In genomic region chr1:75558388-75559178, GRCm38 (mm10) we compare ENCODE assay signal across 10 mouse cellular contexts. TPM values are rescaled to one million over a fixed set of nuclear protein-coding genes. Genes with fewer than 3 reads are reported as not detected.
DNase-seq lines count a peak whose midpoint lies in the region; ATAC-seq and TF ChIP-seq lines count a peak whose summit lies in the region.
"Had no signal": no experiment of that assay in that cellular context is flagged by ENCODE, and none has a peak within 500 bp of the region (broad histone marks: within the 10 kb centered on the region; RNA-seq: fewer than 3 reads in every experiment).

No protein-coding gene starts in this region.

- H3K4me3 ChIP-seq in forebrain, embryonic 13.5 days, result no peak overlapping the region
- no peak overlapping the region for H3K4me3 ChIP-seq in forebrain, embryonic 15.5 days
- H3K4me3 ChIP-seq in layer of hippocampus, adult 2 months, result no peak overlapping the region
- H3K4me3 ChIP-seq in heart, embryonic 15.5 days, result no peak overlapping the region
- H3K4me3 ChIP-seq in myocyte, result no peak overlapping the region

- H3K36me3 ChIP-seq in forebrain, embryonic 13.5 days (ENCODE audit: poor library complexity, severe bottlenecking), result peaks cover 45% of the 10 kb centered on the region
- peaks cover 28% of the 10 kb centered on the region; the same call in 1 of the 2 replicates for H3K36me3 ChIP-seq in forebrain, embryonic 15.5 days
- H3K36me3 ChIP-seq in heart, embryonic 15.5 days, result peaks cover 39% of the 10 kb centered on the region
- H3K36me3 ChIP-seq in myocyte (ENCODE audit: control insufficient read depth, insufficient read depth), result no peaks in the 10 kb centered on the region

- TF ChIP-seq CTCF in layer of hippocampus, adult 2 months (conservative IDR thresholded peaks at IDR 0.05), result no peak

- WGBS in forebrain, embryonic 13.5 days, result 90% methylated on average over 18 of the region's 18 CpGs
- WGBS in forebrain, embryonic 15.5 days, result 92% methylated on average over 18 of the region's 18 CpGs
- WGBS in heart, embryonic 15.5 days, result 65% methylated on average over 18 of the region's 18 CpGs

- peaks cover 21% of the 10 kb centered on the region for H3K4me1 ChIP-seq in forebrain, embryonic 13.5 days
- H3K4me1 ChIP-seq in forebrain, embryonic 15.5 days, result peaks cover 26% of the 10 kb centered on the region
- H3K4me1 ChIP-seq in heart, embryonic 15.5 days (replicated peaks), result peaks cover 43% of the 10 kb centered on the region

- H3ac ChIP-seq in myocyte (ENCODE audit: control insufficient read depth, insufficient read length), result no peak overlapping the region

- no peaks in the 10 kb centered on the region; the same call in 1 of the 2 replicates for H3K9me3 ChIP-seq in forebrain, embryonic 13.5 days (replicated peaks)
- no peaks in the 10 kb centered on the region for H3K9me3 ChIP-seq in forebrain, embryonic 15.5 days
- no peaks in the 10 kb centered on the region for H3K9me3 ChIP-seq in heart, embryonic 15.5 days (replicated peaks)

- H3K4me2 ChIP-seq in forebrain, embryonic 13.5 days, result peak overlapping the region; percentile 46; the same call in 1 of the 2 replicates
- no peak overlapping the region; the same call in 1 of the 2 replicates for H3K4me2 ChIP-seq in forebrain, embryonic 15.5 days (replicated peaks)
- H3K4me2 ChIP-seq in heart, embryonic 15.5 days, result peak overlapping the region; percentile 51; the same call in 1 of the 2 replicates
- H3K4me2 ChIP-seq in myocyte (ENCODE audit: low read depth), result peak overlapping the region; percentile 37

- H3K79me2 ChIP-seq in myocyte (ENCODE audit: control insufficient read depth, insufficient read depth), result no peaks in the 10 kb centered on the region

- H3K27me3 ChIP-seq in forebrain, embryonic 13.5 days, result no peaks in the 10 kb centered on the region
- no peaks in the 10 kb centered on the region for H3K27me3 ChIP-seq in forebrain, embryonic 15.5 days
- H3K27me3 ChIP-seq in heart, embryonic 15.5 days, result no peaks in the 10 kb centered on the region
- H3K27me3 ChIP-seq in myocyte (ENCODE audit: control insufficient read depth, insufficient read depth, insufficient read length), result no peaks in the 10 kb centered on the region

- H3K27ac ChIP-seq in forebrain, embryonic 13.5 days, result peak overlapping the region; percentile 19; the same call in 1 of the 2 replicates
- no peak overlapping the region for H3K27ac ChIP-seq in forebrain, embryonic 15.5 days (replicated peaks)
- H3K27ac ChIP-seq in layer of hippocampus, adult 2 months, result peak overlapping the region; percentile 88
- peak overlapping the region; percentile 87 for H3K27ac ChIP-seq in heart, embryonic 15.5 days
- H3K27ac ChIP-seq: macrophage had no signal

- TF ChIP-seq POLR2A in myocyte (IDR thresholded peaks at IDR 0.05; ENCODE audit: insufficient read length, low read depth), result no peak

- no peak overlapping the region for H3K9ac ChIP-seq in forebrain, embryonic 13.5 days
- no peak overlapping the region for H3K9ac ChIP-seq in forebrain, embryonic 15.5 days (replicated peaks)
- 0 out of 2 replicates have a peak overlapping the region, but pooled peaks have one; percentile 22 for H3K9ac ChIP-seq in heart, embryonic 15.5 days

- no peak for DNase-seq in layer of hippocampus, adult 2 months (ENCODE audit: low spot score in 2 of 2)
- no peak for DNase-seq in layer of hippocampus, adult 18-20 months (ENCODE audit: low spot score in 2 of 2)
- DNase-seq in MN1 (ENCODE audit: low spot score), result no peak

- no peak for ATAC-seq in forebrain, embryonic 13.5 days
- ATAC-seq in forebrain, embryonic 15.5 days (replicated peaks), result no peak
- ATAC-seq in heart, embryonic 15.5 days (replicated peaks; ENCODE audit: insufficient number of reproducible peaks, insufficient read depth, low FRiP score, low read depth), result no peak
- ATAC-seq in megakaryocyte-erythroid progenitor cell, adult 5-6 weeks (replicated peaks; ENCODE audit: low FRiP score, low TSS enrichment, poor library complexity, severe bottlenecking), result no peak

TF ChIP-seq in myocyte, 11 proteins besides CTCF, POLR2A, EP300 and RAD21:
- no peak for TF ChIP-seq REST (IDR thresholded peaks at IDR 0.05; ENCODE audit: insufficient read depth, insufficient read length)
- TF ChIP-seq POLR2AphosphoS2 (IDR thresholded peaks at IDR 0.05; ENCODE audit: insufficient read length, low read depth), result no peak
- no peak for TF ChIP-seq USF1 (IDR thresholded peaks at IDR 0.05; ENCODE audit: low read depth)
- TF ChIP-seq MYOG (IDR thresholded peaks at IDR 0.05; ENCODE audit: control insufficient read depth in 1 of 3, insufficient read depth in 1 of 3, insufficient read length in 2 of 3, low read depth in 2 of 3), result no peak
- no peak for TF ChIP-seq CEBPB (IDR thresholded peaks at IDR 0.05; ENCODE audit: insufficient read depth, poor library complexity, severe bottlenecking)
- TF ChIP-seq SRF (IDR thresholded peaks at IDR 0.05; ENCODE audit: control insufficient read depth, insufficient read length, low read depth), result no peak
- TF ChIP-seq TCF12 (IDR thresholded peaks at IDR 0.05; ENCODE audit: insufficient read depth, poor library complexity, severe bottlenecking), result no peak
- no peak for TF ChIP-seq MAX (IDR thresholded peaks at IDR 0.05; ENCODE audit: low read depth)
- TF ChIP-seq TCF3 (IDR thresholded peaks at IDR 0.05; ENCODE audit: insufficient read length, low read depth), result no peak
- TF ChIP-seq E2F4 (IDR thresholded peaks at IDR 0.05; ENCODE audit: insufficient read depth), result no peak

RNA-seq across cellular contexts. Expression of gene Slc4a3, which starts 12.5 kb away (rescaled TPM):
- 20.9 and 25.3 TPM in 2 replicates for polyA plus RNA-seq in forebrain, embryonic 13.5 days (2015; fragmentation: Nextera tagmentation; extraction: Ambion mirVana)
- polyA plus RNA-seq in forebrain, embryonic 15.5 days (2015; fragmentation: Nextera tagmentation; extraction: Ambion mirVana), result 35.2 and 35.9 TPM in 2 replicates
- total RNA-seq in layer of hippocampus, adult 2 months (2021), result 100 to 1,000 TPM; 106 to 110 TPM
- 100 to 1,000 TPM; 109 to 111 TPM for total RNA-seq in layer of hippocampus, adult 18-20 months (2021)
- polyA plus RNA-seq in heart, embryonic 15.5 days (2015; fragmentation: Nextera tagmentation; extraction: Ambion mirVana), result 28.9 and 33.4 TPM in 2 replicates
- 48.6 TPM for polyA plus RNA-seq in myocyte (2012; fragmentation: generic; extraction: Trizol)
- total RNA-seq in megakaryocyte-erythroid progenitor cell, adult 5-6 weeks (2014; fragmentation: Nextera tagmentation), result not detected in 2 replicates
- total RNA-seq in megakaryocyte-erythroid progenitor cell, adult 5-6 weeks (2017), result not detected in 2 replicates
- polyA plus RNA-seq: CD4-positive, CD25-positive, alpha-beta regulatory T cell, adult 4 months had no signal

RNA-seq across cellular contexts. Expression of gene Stk11ip, which starts 37.3 kb away (rescaled TPM):
- 16.3 and 19.4 TPM in 2 replicates for polyA plus RNA-seq in forebrain, embryonic 13.5 days (2015; fragmentation: Nextera tagmentation; extraction: Ambion mirVana)
- 19.6 and 20.1 TPM in 2 replicates for polyA plus RNA-seq in forebrain, embryonic 15.5 days (2015; fragmentation: Nextera tagmentation; extraction: Ambion mirVana)
- 10 to 100 TPM; 25.6 to 27.4 TPM for total RNA-seq in layer of hippocampus, adult 2 months (2021)
- total RNA-seq in layer of hippocampus, adult 18-20 months (2021), result 10 to 100 TPM; 22.8 to 24.2 TPM
- 10.4 and 15.8 TPM in 2 replicates for polyA plus RNA-seq in heart, embryonic 15.5 days (2015; fragmentation: Nextera tagmentation; extraction: Ambion mirVana)
- 33.3 TPM for polyA plus RNA-seq in myocyte (2012; fragmentation: generic; extraction: Trizol)
- 12.1 and 17.6 TPM in 2 replicates for total RNA-seq in megakaryocyte-erythroid progenitor cell, adult 5-6 weeks (2014; fragmentation: Nextera tagmentation)
- total RNA-seq in megakaryocyte-erythroid progenitor cell, adult 5-6 weeks (2017), result 6.9 and 11.9 TPM in 2 replicates

RNA-seq across cellular contexts. Expression of gene Inha, which starts 51.7 kb away (rescaled TPM):
- polyA plus RNA-seq in forebrain, embryonic 13.5 days (2015; fragmentation: Nextera tagmentation; extraction: Ambion mirVana), result 5.8 and 8.0 TPM in 2 replicates
- polyA plus RNA-seq in forebrain, embryonic 15.5 days (2015; fragmentation: Nextera tagmentation; extraction: Ambion mirVana), result 13.8 and 15.0 TPM in 2 replicates
- 10 to 100 TPM; 15.3 to 16.5 TPM for total RNA-seq in layer of hippocampus, adult 2 months (2021)
- total RNA-seq in layer of hippocampus, adult 18-20 months (2021), result 10 to 100 TPM; 13.1 to 14.5 TPM
- polyA plus RNA-seq in heart, embryonic 15.5 days (2015; fragmentation: Nextera tagmentation; extraction: Ambion mirVana), result 4.1 and 5.9 TPM in 2 replicates
- polyA plus RNA-seq in myocyte (2012; fragmentation: generic; extraction: Trizol), result 4.7 TPM
- 0.72 TPM in 1 of 2 replicates, not detected in the other for total RNA-seq in megakaryocyte-erythroid progenitor cell, adult 5-6 weeks (2014; fragmentation: Nextera tagmentation)
- total RNA-seq in megakaryocyte-erythroid progenitor cell, adult 5-6 weeks (2017), result not detected in 2 replicates
- polyA plus RNA-seq: CD4-positive, CD25-positive, alpha-beta regulatory T cell, adult 4 months; macrophage had no signal

RNA-seq across cellular contexts. Expression of gene Obsl1, which starts 52.3 kb away (rescaled TPM):
- 15.5 and 17.2 TPM in 2 replicates for polyA plus RNA-seq in forebrain, embryonic 13.5 days (2015; fragmentation: Nextera tagmentation; extraction: Ambion mirVana)
- polyA plus RNA-seq in forebrain, embryonic 15.5 days (2015; fragmentation: Nextera tagmentation; extraction: Ambion mirVana), result 21.7 and 21.9 TPM in 2 replicates
- total RNA-seq in layer of hippocampus, adult 2 months (2021), result 10 to 100 TPM; 20.6 to 25.9 TPM
- 10 to 100 TPM; 18.3 to 19.2 TPM for total RNA-seq in layer of hippocampus, adult 18-20 months (2021)
- 95.1 and 122 TPM in 2 replicates for polyA plus RNA-seq in heart, embryonic 15.5 days (2015; fragmentation: Nextera tagmentation; extraction: Ambion mirVana)
- polyA plus RNA-seq in myocyte (2012; fragmentation: generic; extraction: Trizol), result 148 TPM
- total RNA-seq in megakaryocyte-erythroid progenitor cell, adult 5-6 weeks (2014; fragmentation: Nextera tagmentation), result 0.40 and 0.68 TPM in 2 replicates
- 0.30 and 0.47 TPM in 2 replicates for total RNA-seq in megakaryocyte-erythroid progenitor cell, adult 5-6 weeks (2017)
- polyA plus RNA-seq: CD4-positive, CD25-positive, alpha-beta regulatory T cell, adult 4 months; macrophage had no signal
